Mouse (Mus musculus): ENCODE results near the gene Spty2d1. TPM values are rescaled to one million over a fixed set of nuclear protein-coding genes. Genes with fewer than 3 reads are reported as not detected.
A peak's percentile ranks its signal among the peaks of the same experiment; 100 is the strongest.
"Not testable (repeated sequence)": the region's sequence is repeated elsewhere in the genome, so short reads cannot be mapped to it uniquely, and the experiment has no call there.

Gene Spty2d1
- polyA plus RNA-seq (2017; shearing (Covaris generic)), result 10 to 100 TPM; 29.0 to 60.4 TPM

GRCm38 (mm10) chr7:47008168-47008993 is at the start of gene Spty2d1:
Gene Spty2d1 (minus strand): TSS chr7:47008411.
- ATAC-seq, result peak; percentile 89

- no peak for ATAC-seq
These were observed 48.1 kb upstream of the Spty2d1 start for GRCm38 (mm10) chr7:47056273-47056672.

GRCm38 (mm10) chr7:47055744-47056143 is 47.5 kb upstream of the Spty2d1 start:
- ATAC-seq, result no peak

- ATAC-seq, result no peak
These were observed 46.5 kb upstream of the Spty2d1 start for GRCm38 (mm10) chr7:47054666-47055065.

GRCm38 (mm10) chr7:47053287-47053686 is 45.1 kb upstream of the Spty2d1 start:
- no peak for ATAC-seq

- no peak for ATAC-seq
These were observed 44.1 kb upstream of the Spty2d1 start for GRCm38 (mm10) chr7:47052276-47052675.

- ATAC-seq, result no peak
These were observed 43.4 kb upstream of the Spty2d1 start for GRCm38 (mm10) chr7:47051404-47052151.

- peak; percentile 74 for ATAC-seq
These were observed 42.6 kb upstream of the Spty2d1 start for GRCm38 (mm10) chr7:47050766-47051165.

GRCm38 (mm10) chr7:47050366-47050765 is 42.2 kb upstream of the Spty2d1 start, which contains the start of gene Tmem86a:
Gene Tmem86a (plus strand): TSS chr7:47050601.
- peak; percentile 97 for ATAC-seq

- ATAC-seq, result no peak
These were observed 34.7 kb upstream of the Spty2d1 start for GRCm38 (mm10) chr7:47042823-47043490.

GRCm38 (mm10) chr7:47042121-47042520 is 33.9 kb upstream of the Spty2d1 start:
- no peak for ATAC-seq

- no peak for ATAC-seq
These were observed 33.5 kb upstream of the Spty2d1 start for GRCm38 (mm10) chr7:47041706-47042105.

GRCm38 (mm10) chr7:47035426-47035825 is 27.2 kb upstream of the Spty2d1 start:
- ATAC-seq, result no peak

GRCm38 (mm10) chr7:47034785-47035384 is 26.7 kb upstream of the Spty2d1 start:
- ATAC-seq, result no peak

- ATAC-seq, result peak; percentile 37
These were observed 23.2 kb upstream of the Spty2d1 start for GRCm38 (mm10) chr7:47031371-47031770.

- ATAC-seq, result peak; percentile 75
These were observed 22.4 kb upstream of the Spty2d1 start for GRCm38 (mm10) chr7:47030517-47031193.

GRCm38 (mm10) chr7:47027520-47027919 is 19.3 kb upstream of the Spty2d1 start:
- ATAC-seq, result no peak

- not testable (repeated sequence) for ATAC-seq
These were observed 18.7 kb upstream of the Spty2d1 start for GRCm38 (mm10) chr7:47026899-47027298.

GRCm38 (mm10) chr7:47025429-47025828 is 17.2 kb upstream of the Spty2d1 start:
- ATAC-seq, result no peak

GRCm38 (mm10) chr7:47024454-47024853 is 16.2 kb upstream of the Spty2d1 start:
- no peak for ATAC-seq

GRCm38 (mm10) chr7:47023530-47023929 is 15.3 kb upstream of the Spty2d1 start:
- ATAC-seq, result peak; percentile 48

- ATAC-seq, result peak; percentile 96
These were observed 14.3 kb upstream of the Spty2d1 start for GRCm38 (mm10) chr7:47022482-47022881.
